In genomic region chr7:126695631-126696207, GRCm38 (mm10) we compare ENCODE assay signal across 8 mouse cellular contexts. TPM values are rescaled to one million over a fixed set of nuclear protein-coding genes. Genes with fewer than 3 reads are reported as not detected.
DNase-seq lines count a peak whose midpoint lies in the region; ATAC-seq and TF ChIP-seq lines count a peak whose summit lies in the region.

Gene Slx1b (minus strand): TSS chr7:126695784.

- peak; percentile 98 for TF ChIP-seq CTCF in kidney, postnatal 0 days (IDR thresholded peaks at IDR 0.05; ENCODE audit: low read depth)

- peak within 1 kb of the TSS; percentile 93 for H3K9ac ChIP-seq in heart, embryonic 12.5 days
- H3K9ac ChIP-seq in kidney, postnatal 0 days (ENCODE audit: low read depth, low read length) = peak within 1 kb of the TSS; percentile 88
- peak within 1 kb of the TSS; percentile 91 for H3K9ac ChIP-seq in liver, embryonic 11.5 days (ENCODE audit: low read depth, low read length)
- peak within 1 kb of the TSS; percentile 77 for H3K9ac ChIP-seq in stomach, embryonic 14.5 days (replicated peaks; ENCODE audit: low read depth, low read length)

- peaks cover 21% of the 10 kb centered on the region for H3K36me3 ChIP-seq in heart, embryonic 12.5 days
- peaks cover 13% of the 10 kb centered on the region; the same call in 1 of the 2 replicates for H3K36me3 ChIP-seq in kidney, postnatal 0 days (ENCODE audit: insufficient read depth, low read length)
- H3K36me3 ChIP-seq in liver, embryonic 11.5 days (ENCODE audit: control insufficient read depth, insufficient read depth, low read length) = peaks cover 15% of the 10 kb centered on the region
- peaks cover 13% of the 10 kb centered on the region for H3K36me3 ChIP-seq in stomach, embryonic 14.5 days (ENCODE audit: control insufficient read depth, insufficient read depth, low read length)

- ATAC-seq in erythroid progenitor cell, adult 5-6 weeks (replicated peaks; ENCODE audit: low FRiP score, poor library complexity, severe bottlenecking) = peak; percentile 90
- ATAC-seq in heart, embryonic 12.5 days (ENCODE audit: insufficient number of reproducible peaks, low FRiP score) = peak; percentile 97
- ATAC-seq in kidney, postnatal 0 days (replicated peaks; ENCODE audit: low FRiP score, low read depth) = peak; percentile 93
- ATAC-seq in liver, embryonic 11.5 days (replicated peaks; ENCODE audit: low FRiP score) = peak; percentile 95
- ATAC-seq in stomach, embryonic 14.5 days (ENCODE audit: insufficient number of reproducible peaks, insufficient read depth, low FRiP score, low read depth) = peak; percentile 95

- DNase-seq in CD4-positive helper T cell, adult 2 months (ENCODE audit: low read depth, low spot score) = peak; percentile 97
- DNase-seq in brain, embryonic 18.5 days (ENCODE audit: low read depth, low spot score) = peak; percentile 95
- peak; percentile 99 for DNase-seq in kidney, postnatal 0 days (ENCODE audit: low spot score)
- DNase-seq in liver, embryonic 11.5 days (ENCODE audit: low spot score) = peak; percentile 90
- peak; percentile 95 for DNase-seq in naive thymus-derived CD4-positive, alpha-beta T cell, adult 2 months (ENCODE audit: low read depth)

- H3K4me3 ChIP-seq in heart, embryonic 12.5 days = peak within 1 kb of the TSS; percentile 87
- H3K4me3 ChIP-seq in kidney, postnatal 0 days (replicated peaks; ENCODE audit: low read depth, low read length) = peak within 1 kb of the TSS; percentile 77
- peak within 1 kb of the TSS; percentile 91 for H3K4me3 ChIP-seq in liver, embryonic 11.5 days (ENCODE audit: low read depth, low read length)
- H3K4me3 ChIP-seq in stomach, embryonic 14.5 days (ENCODE audit: low read depth, low read length) = peak within 1 kb of the TSS; percentile 79

- H3K27ac ChIP-seq in heart, embryonic 12.5 days (ENCODE audit: poor library complexity, severe bottlenecking) = peak within 1 kb of the TSS; percentile 95
- H3K27ac ChIP-seq in kidney, postnatal 0 days = peak within 1 kb of the TSS; percentile 98
- H3K27ac ChIP-seq in liver, embryonic 11.5 days (ENCODE audit: low read depth, low read length) = peak within 1 kb of the TSS; percentile 95
- peak within 1 kb of the TSS; percentile 96 for H3K27ac ChIP-seq in stomach, embryonic 14.5 days (ENCODE audit: low read length)

- peaks cover 18% of the 10 kb centered on the region for H3K4me1 ChIP-seq in heart, embryonic 12.5 days (replicated peaks)
- H3K4me1 ChIP-seq in kidney, postnatal 0 days (replicated peaks; ENCODE audit: insufficient read depth, low read length) = peaks cover 7% of the 10 kb centered on the region
- H3K4me1 ChIP-seq in liver, embryonic 11.5 days (replicated peaks; ENCODE audit: control insufficient read depth, insufficient read depth, low read length) = peaks cover 13% of the 10 kb centered on the region
- peaks cover 6% of the 10 kb centered on the region; the same call in 1 of the 2 replicates for H3K4me1 ChIP-seq in stomach, embryonic 14.5 days (ENCODE audit: control insufficient read depth, insufficient read depth, low read length)

- H3K27me3 ChIP-seq in heart, embryonic 12.5 days (replicated peaks) = no peaks in the 10 kb centered on the region
- H3K27me3 ChIP-seq in kidney, postnatal 0 days (ENCODE audit: insufficient read depth, low read length) = no peaks in the 10 kb centered on the region
- H3K27me3 ChIP-seq in liver, embryonic 11.5 days (replicated peaks; ENCODE audit: control insufficient read depth, insufficient read depth, low read length) = no peaks in the 10 kb centered on the region
- no peaks in the 10 kb centered on the region for H3K27me3 ChIP-seq in stomach, embryonic 14.5 days (ENCODE audit: control insufficient read depth, insufficient read depth, low read length)

- no peaks in the 10 kb centered on the region for H3K9me3 ChIP-seq in heart, embryonic 12.5 days (replicated peaks)
- H3K9me3 ChIP-seq in kidney, postnatal 0 days (replicated peaks; ENCODE audit: low read length) = no peaks in the 10 kb centered on the region
- H3K9me3 ChIP-seq in liver, embryonic 11.5 days (ENCODE audit: control insufficient read depth, low read length) = no peaks in the 10 kb centered on the region
- H3K9me3 ChIP-seq in stomach, embryonic 14.5 days (ENCODE audit: control insufficient read depth, low read depth, low read length) = no peaks in the 10 kb centered on the region

- peak within 1 kb of the TSS; percentile 82 for H3K4me2 ChIP-seq in heart, embryonic 12.5 days
- peak within 1 kb of the TSS; percentile 83 for H3K4me2 ChIP-seq in kidney, postnatal 0 days (ENCODE audit: low read length)
- peak within 1 kb of the TSS; percentile 95 for H3K4me2 ChIP-seq in liver, embryonic 11.5 days
- peak within 1 kb of the TSS; percentile 95 for H3K4me2 ChIP-seq in stomach, embryonic 14.5 days (replicated peaks; ENCODE audit: low read depth, low read length)

- WGBS in heart, embryonic 12.5 days = under 1% methylated on average over 40 of the region's 40 CpGs
- under 1% methylated on average over 40 of the region's 40 CpGs for WGBS in kidney, postnatal 0 days
- WGBS in liver, embryonic 11.5 days = under 1% methylated on average over 40 of the region's 40 CpGs
- WGBS in stomach, embryonic 14.5 days = 2% methylated on average over 40 of the region's 40 CpGs

RNA-seq across cellular contexts. Expression of gene Slx1b, which starts in this region (rescaled TPM):
- total RNA-seq in erythroid progenitor cell, adult 5-6 weeks (2015; ENCODE audit: low replicate concordance) = 0.84 and 1.4 TPM in 2 replicates
- total RNA-seq in erythroid progenitor cell, adult 5-6 weeks (2017; ENCODE audit: low replicate concordance) = 1.9 and 3.2 TPM in 2 replicates
- polyA plus RNA-seq in heart, embryonic 12.5 days (2016; fragmentation: Nextera tagmentation; extraction: Ambion mirVana) = 6.9 and 7.5 TPM in 2 replicates
- 7.1 and 9.0 TPM in 2 replicates for polyA plus RNA-seq in kidney, postnatal 0 days (2015; fragmentation: Nextera tagmentation; extraction: Ambion mirVana)
- 6.6 and 7.7 TPM in 2 replicates for polyA plus RNA-seq in liver, embryonic 11.5 days (2014; fragmentation: Nextera tagmentation; extraction: Ambion mirVana)
- polyA plus RNA-seq in stomach, embryonic 14.5 days (2014; fragmentation: Nextera tagmentation; extraction: Ambion mirVana) = 7.1 and 8.4 TPM in 2 replicates

Comparison
In these comparisons a context has a peak if more than half of its experiments do, and no peak if none do; other contexts are left out.
1. Peak in every context shown above with its lines: DNase-seq, ATAC-seq, H3K4me3 ChIP-seq and H3K27ac ChIP-seq.